Mouse (Mus musculus) kidney, embryonic 15.5 days (tissue): ENCODE data around the gene 1700001C02Rik. TPM values are rescaled to one million over a fixed set of nuclear protein-coding genes. Genes with fewer than 3 reads are reported as not detected.

Experiments used
- ATAC-seq: fragments of 200-750 bp; cut with Nextera tagmentation; replicated peaks from 2 replicates; pipeline ENCODE4 v1.8.0; 2017; ENCODE audit warnings: moderate TSS enrichment; ENCODE audit not compliant: low FRiP score
- H3K27ac ChIP-seq: fragments of 300-500 bp; sonication (generic); 2 replicates; pipeline ENCODE4 v1.5.1; 2015; ENCODE audit warnings: mild to moderate bottlenecking, inconsistent platforms
- H3K27me3 ChIP-seq: fragments of 300-500 bp; sonication (generic); 2 replicates; pipeline ENCODE4 v1.6.1; 2015; ENCODE audit warnings: inconsistent platforms
- H3K36me3 ChIP-seq: fragments of 300-500 bp; sonication (generic); 2 replicates; pipeline ENCODE4 v1.6.1; 2015; ENCODE audit warnings: inconsistent platforms
- H3K4me1 ChIP-seq: fragments of 300-500 bp; sonication (generic); 2 replicates; pipeline ENCODE4 v1.6.1; 2015; ENCODE audit warnings: inconsistent platforms
- H3K4me2 ChIP-seq: fragments of 300-500 bp; sonication (generic); 2 replicates; pipeline ENCODE4 v1.6.1; 2015; ENCODE audit warnings: moderate library complexity, mild to moderate bottlenecking, inconsistent platforms
- H3K4me3 ChIP-seq: fragments of 300-500 bp; sonication (generic); replicated peaks from 2 replicates; pipeline ENCODE4 v1.5.1; 2015; ENCODE audit warnings: mild to moderate bottlenecking, inconsistent platforms
- H3K9ac ChIP-seq: fragments of 300-500 bp; sonication (generic); 2 replicates; pipeline ENCODE4 v1.6.1; 2015; ENCODE audit warnings: mild to moderate bottlenecking, inconsistent platforms
- H3K9me3 ChIP-seq: fragments of 300-500 bp; sonication (generic); replicated peaks from 2 replicates; pipeline ENCODE4 v1.6.1; 2016; ENCODE audit warnings: inconsistent platforms
- WGBS: fragments of 180-500 bp; shearing (Covaris S2); methylation state at CpG from one replicate; pipeline ENCODE4 v1.1.7; 2015; ENCODE audit warnings: mixed read lengths; 5-methylcytosine and 5-hydroxymethylcytosine counted together
- polyA plus RNA-seq: library from polyadenylated mRNA; unstranded; fragments of >200 nt; fragmentation: Nextera tagmentation; extraction: Ambion mirVana; gene quantifications from 2 replicates; pipeline ENCODE4 v1.2.1, GENCODE M21; 2015

1700001C02Rik gene
- polyA plus RNA-seq, 1 experiment from 2014 or later = not detected

GRCm38 (mm10) chr5:30496821-30497220 lies 31.0 kb downstream of the 1700001C02Rik start:
- no peak overlapping the region for H3K4me3 ChIP-seq
- no peaks in the 10 kb centered on the region for H3K36me3 ChIP-seq
- H3K9ac ChIP-seq = no peak overlapping the region
- no peaks in the 10 kb centered on the region for H3K9me3 ChIP-seq
- ATAC-seq = no peak
- H3K4me2 ChIP-seq = no peak overlapping the region
- H3K27ac ChIP-seq = no peak overlapping the region
- H3K27me3 ChIP-seq = no peaks in the 10 kb centered on the region
- 89% methylated on average over 8 of the region's 8 CpGs for WGBS
- no peaks in the 10 kb centered on the region for H3K4me1 ChIP-seq

- no peaks in the 10 kb centered on the region for H3K4me1 ChIP-seq
- H3K4me2 ChIP-seq = no peak overlapping the region
- 64% methylated on average over 7 of the region's 7 CpGs for WGBS
- no peak overlapping the region for H3K9ac ChIP-seq
- no peaks in the 10 kb centered on the region for H3K36me3 ChIP-seq
- ATAC-seq = no peak
- no peak overlapping the region for H3K27ac ChIP-seq
- no peak overlapping the region for H3K4me3 ChIP-seq
- H3K27me3 ChIP-seq = no peaks in the 10 kb centered on the region
- H3K9me3 ChIP-seq = no peaks in the 10 kb centered on the region
Observed at GRCm38 (mm10) chr5:30497299-30497698, 31.5 kb downstream of the 1700001C02Rik start.

GRCm38 (mm10) chr5:30513111-30513510 lies 47.3 kb downstream of the 1700001C02Rik start:
- H3K9ac ChIP-seq = no peak overlapping the region
- H3K27ac ChIP-seq = no peak overlapping the region
- ATAC-seq = no peak
- H3K27me3 ChIP-seq = no peaks in the 10 kb centered on the region
- no peaks in the 10 kb centered on the region for H3K36me3 ChIP-seq
- no peak overlapping the region for H3K4me3 ChIP-seq
- H3K9me3 ChIP-seq = no peaks in the 10 kb centered on the region
- H3K4me2 ChIP-seq = no peak overlapping the region
- WGBS = 89% methylated on average over 8 of the region's 8 CpGs
- no peaks in the 10 kb centered on the region for H3K4me1 ChIP-seq

- Histone ChIP-seq H3K27me3 (no peaks in the 10 kb centered on the region), H3K4me2 (no peak overlapping the region), H3K36me3 (no peaks in the 10 kb centered on the region), H3K9ac (no peak overlapping the region), H3K27ac (no peak overlapping the region), H3K4me1 (no peaks in the 10 kb centered on the region), H3K9me3 (no peaks in the 10 kb centered on the region), H3K4me3 (no peak overlapping the region)
- 53% methylated on average over 7 of the region's 7 CpGs for WGBS
- ATAC-seq = no peak
Observed at GRCm38 (mm10) chr5:30516376-30516775, 50.5 kb downstream of the 1700001C02Rik start.

GRCm38 (mm10) chr5:30518108-30518507 lies 52.3 kb downstream of the 1700001C02Rik start:
- Histone ChIP-seq H3K4me1 (no peaks in the 10 kb centered on the region), H3K4me3 (no peak overlapping the region), H3K9me3 (no peaks in the 10 kb centered on the region), H3K36me3 (no peaks in the 10 kb centered on the region), H3K27me3 (no peaks in the 10 kb centered on the region), H3K4me2 (no peak overlapping the region), H3K9ac (no peak overlapping the region), H3K27ac (no peak overlapping the region)
- no peak for ATAC-seq
- WGBS = 48% methylated on average over 5 of the region's 5 CpGs

- Histone ChIP-seq H3K4me2 (no peak overlapping the region), H3K27ac (no peak overlapping the region), H3K9ac (no peak overlapping the region), H3K9me3 (no peaks in the 10 kb centered on the region), H3K27me3 (no peaks in the 10 kb centered on the region), H3K4me3 (no peak overlapping the region), H3K4me1 (no peaks in the 10 kb centered on the region), H3K36me3 (no peaks in the 10 kb centered on the region)
- no peak for ATAC-seq
- WGBS = 79% methylated on average over 6 of the region's 6 CpGs
Observed at GRCm38 (mm10) chr5:30518547-30518946, 52.7 kb downstream of the 1700001C02Rik start.

- Histone ChIP-seq H3K36me3 (no peaks in the 10 kb centered on the region), H3K27me3 (no peaks in the 10 kb centered on the region), H3K9me3 (no peaks in the 10 kb centered on the region), H3K9ac (no peak overlapping the region), H3K4me2 (no peak overlapping the region), H3K4me3 (no peak overlapping the region), H3K4me1 (0 out of 2 replicates have a peak, but pooled peaks cover 3% of the 10 kb centered on the region), H3K27ac (no peak overlapping the region)
- no peak for ATAC-seq
- 42% methylated on average over 7 of the region's 7 CpGs for WGBS
Observed at GRCm38 (mm10) chr5:30519494-30519893, 53.6 kb downstream of the 1700001C02Rik start.

GRCm38 (mm10) chr5:30520214-30520732 lies 54.4 kb downstream of the 1700001C02Rik start:
- Histone ChIP-seq H3K4me2 (no peak overlapping the region), H3K9ac (no peak overlapping the region), H3K36me3 (no peaks in the 10 kb centered on the region), H3K9me3 (no peaks in the 10 kb centered on the region), H3K4me1 (0 out of 2 replicates have a peak, but pooled peaks cover 3% of the 10 kb centered on the region), H3K27ac (no peak overlapping the region), H3K27me3 (no peaks in the 10 kb centered on the region), H3K4me3 (no peak overlapping the region)
- whole genome bisulfite sequencing = 77% methylated on average over 10 of the region's 10 CpGs
- ATAC-seq = no peak

- H3K36me3 ChIP-seq = no peaks in the 10 kb centered on the region
- no peak overlapping the region for H3K9ac ChIP-seq
- no peak for ATAC-seq
- H3K4me3 ChIP-seq = no peak overlapping the region
- WGBS = 89% methylated on average over 8 of the region's 8 CpGs
- H3K4me2 ChIP-seq = no peak overlapping the region
- H3K4me1 ChIP-seq = peaks cover 13% of the 10 kb centered on the region
- no peaks in the 10 kb centered on the region for H3K27me3 ChIP-seq
- H3K27ac ChIP-seq = no peak overlapping the region
- no peaks in the 10 kb centered on the region for H3K9me3 ChIP-seq
Observed at GRCm38 (mm10) chr5:30522406-30522805, 56.6 kb downstream of the 1700001C02Rik start.

GRCm38 (mm10) chr5:30523131-30523530 lies 57.3 kb downstream of the 1700001C02Rik start:
- H3K4me2 ChIP-seq = no peak overlapping the region
- H3K4me3 ChIP-seq = no peak overlapping the region
- H3K27ac ChIP-seq = no peak overlapping the region
- 71% methylated on average over 3 of the region's 3 CpGs for WGBS
- 0 out of 2 replicates have a peak, but pooled peaks cover 6% of the 10 kb centered on the region for H3K27me3 ChIP-seq
- ATAC-seq = no peak
- no peaks in the 10 kb centered on the region for H3K9me3 ChIP-seq
- no peaks in the 10 kb centered on the region for H3K36me3 ChIP-seq
- peaks cover 13% of the 10 kb centered on the region for H3K4me1 ChIP-seq
- H3K9ac ChIP-seq = no peak overlapping the region

GRCm38 (mm10) chr5:30524213-30524612 lies 58.4 kb downstream of the 1700001C02Rik start:
- peaks cover 13% of the 10 kb centered on the region for H3K4me1 ChIP-seq
- H3K36me3 ChIP-seq = no peaks in the 10 kb centered on the region
- no peak for ATAC-seq
- H3K27me3 ChIP-seq = 0 out of 2 replicates have a peak, but pooled peaks cover 10% of the 10 kb centered on the region
- no peak overlapping the region for H3K4me2 ChIP-seq
- no peak overlapping the region for H3K4me3 ChIP-seq
- H3K9me3 ChIP-seq = no peaks in the 10 kb centered on the region
- H3K9ac ChIP-seq = no peak overlapping the region
- WGBS = 40% methylated on average over 3 of the region's 3 CpGs
- no peak overlapping the region for H3K27ac ChIP-seq

- Histone ChIP-seq H3K36me3 (no peaks in the 10 kb centered on the region), H3K9me3 (no peaks in the 10 kb centered on the region), H3K27me3 (0 out of 2 replicates have a peak, but pooled peaks cover 14% of the 10 kb centered on the region), H3K4me3 (no peak overlapping the region), H3K9ac (no peak overlapping the region), H3K27ac (peak overlapping the region; percentile 67), H3K4me1 (peaks cover 13% of the 10 kb centered on the region), H3K4me2 (no peak overlapping the region)
- ATAC-seq = peak; percentile 56; the same call in 1 of the 2 replicates
- WGBS = 19% methylated on average over 12 of the region's 12 CpGs
Observed at GRCm38 (mm10) chr5:30525920-30526836, 60.3 kb downstream of the 1700001C02Rik start.
